Mouse (Mus musculus) embryo, embryonic 10 days (tissue): ENCODE data around the gene Tbc1d24.

ENCODE experiments used
- DNase-seq: peaks from one replicate; pipeline ENCODE4 v3.0.0-alpha.2; 2015; ENCODE audit warnings: low spot score

The Tbc1d24 gene

DNA sequence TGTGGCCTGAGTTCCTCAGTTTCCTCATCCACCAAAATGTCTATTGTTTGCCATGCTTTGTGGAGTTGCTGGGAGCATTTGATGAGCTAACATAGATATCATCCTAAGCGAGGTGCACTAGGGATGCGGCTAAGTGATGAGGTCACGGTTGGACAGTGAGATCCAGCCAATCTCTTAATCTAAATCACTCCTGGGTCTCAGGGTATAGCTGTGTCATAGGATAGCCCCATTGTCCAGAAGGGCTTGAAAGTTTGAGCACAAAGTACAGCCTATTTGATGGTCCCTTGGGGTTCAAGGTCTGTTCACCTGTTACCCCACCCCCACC is 4.5 kb upstream of the Tbc1d24 start:
- DNase-seq, result no peak

DNA sequence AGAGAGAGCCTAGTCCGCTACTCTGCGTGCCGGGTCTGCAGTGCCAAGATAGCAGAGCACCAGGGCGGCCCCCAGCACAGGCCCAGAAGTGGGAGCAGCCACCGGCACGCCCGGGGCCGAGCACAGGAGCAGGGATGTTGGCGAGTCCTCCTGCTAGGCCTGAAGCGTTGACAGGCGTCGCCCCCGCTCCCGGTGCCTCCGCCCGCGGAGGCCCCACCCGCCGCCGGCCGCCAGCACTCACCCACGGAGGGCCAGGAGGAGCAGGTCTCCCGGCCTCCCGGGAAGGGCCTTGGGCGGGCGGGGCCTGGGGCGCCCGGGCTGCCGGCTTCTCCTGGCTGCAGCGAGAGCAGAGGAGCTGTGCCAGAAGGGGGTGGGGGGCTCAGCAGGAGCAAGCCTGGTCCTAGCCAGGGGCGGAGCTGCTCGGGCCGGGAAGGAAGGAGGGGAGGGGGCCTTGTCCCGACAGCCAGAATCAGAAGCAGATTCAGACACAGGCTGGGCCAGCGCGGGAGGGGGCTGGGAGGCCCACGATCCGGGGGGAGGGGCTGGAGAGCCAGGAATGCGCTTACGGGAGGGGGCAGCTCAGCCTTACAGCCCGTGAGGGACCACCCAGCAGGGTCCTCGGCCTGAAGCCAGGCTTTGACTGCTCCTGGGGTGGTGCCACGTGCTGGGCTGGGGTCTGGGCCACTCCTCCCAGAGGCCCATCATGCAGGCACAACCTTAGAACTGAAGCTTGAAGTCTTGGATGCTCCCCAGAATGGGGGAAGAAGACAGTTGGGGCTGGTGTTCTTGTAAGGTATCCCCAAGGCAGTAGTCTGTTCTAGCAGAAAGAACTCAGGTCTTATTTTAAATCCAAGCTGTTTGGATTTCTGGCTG is 3.9 kb upstream of the Tbc1d24 start, which contains the start of gene Ntn3:
Gene Ntn3 (minus strand): TSS at position 489 of the 873 bp plus-strand sequence.
- DNase-seq, result peak; percentile 84

DNA sequence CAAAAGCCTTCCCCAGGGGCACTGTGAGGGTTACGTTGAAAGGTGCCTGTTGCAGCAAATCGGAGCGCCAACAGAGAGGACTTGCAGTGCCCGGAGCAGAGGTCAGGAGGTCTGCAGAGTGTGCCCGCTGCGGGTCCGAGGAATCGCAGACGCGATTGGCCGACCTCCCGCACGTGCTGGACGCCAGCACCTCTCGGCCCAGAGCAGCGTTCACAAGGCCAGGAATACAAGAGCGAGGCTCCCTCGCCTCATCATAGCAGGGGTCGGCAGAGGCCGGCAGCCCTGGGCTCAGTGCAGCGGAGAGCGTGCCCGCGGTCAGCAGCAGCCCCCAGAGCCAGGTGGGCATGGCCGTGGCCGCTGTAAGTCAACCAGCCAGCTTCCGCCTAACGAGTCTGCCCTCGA is 3.3 kb upstream of the Tbc1d24 start:
- DNase-seq, result peak; percentile 63

DNA sequence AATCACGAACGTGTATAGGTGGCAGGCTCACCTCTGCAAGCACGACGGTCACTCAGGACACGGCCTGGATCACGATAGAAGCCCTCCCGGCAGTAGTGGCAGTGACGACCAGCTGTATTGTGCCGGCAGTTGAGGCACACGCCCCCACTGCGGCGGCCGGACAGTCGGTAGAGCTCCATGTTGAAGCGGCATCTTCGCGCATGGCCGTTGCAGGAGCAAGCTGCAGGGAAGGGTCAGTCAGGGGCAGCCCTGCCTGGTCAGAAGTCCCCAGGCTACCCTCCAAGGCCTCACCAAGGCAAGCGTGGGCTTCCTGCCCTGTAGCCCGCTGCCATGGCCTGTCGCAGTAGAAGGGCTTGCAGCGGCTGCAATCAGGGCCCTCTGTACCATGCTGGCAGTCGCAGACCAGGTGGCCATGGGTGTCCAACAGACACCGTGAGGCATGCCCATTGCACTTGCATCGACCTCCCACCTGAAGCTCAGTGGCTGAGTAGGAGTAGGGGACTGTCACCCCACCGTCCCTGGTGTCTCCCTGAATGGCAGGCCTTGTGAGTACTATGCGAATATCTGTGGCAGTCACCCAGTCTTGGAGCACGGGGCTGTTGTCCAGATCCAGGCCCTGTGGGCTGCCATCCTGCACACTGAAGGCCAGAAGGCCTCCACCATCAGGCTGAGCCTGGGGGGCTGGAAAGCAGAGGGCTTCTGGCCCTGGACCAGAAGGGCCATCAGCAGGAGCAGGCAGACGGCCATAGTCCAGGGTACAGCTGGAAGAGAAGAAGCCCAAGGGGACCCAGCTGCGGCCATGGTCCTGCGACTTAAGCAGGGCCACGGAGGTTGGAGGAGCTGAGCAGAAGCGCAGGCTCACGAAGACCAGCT is 2.6 kb upstream of the Tbc1d24 start:
- no peak for DNase-seq

DNA sequence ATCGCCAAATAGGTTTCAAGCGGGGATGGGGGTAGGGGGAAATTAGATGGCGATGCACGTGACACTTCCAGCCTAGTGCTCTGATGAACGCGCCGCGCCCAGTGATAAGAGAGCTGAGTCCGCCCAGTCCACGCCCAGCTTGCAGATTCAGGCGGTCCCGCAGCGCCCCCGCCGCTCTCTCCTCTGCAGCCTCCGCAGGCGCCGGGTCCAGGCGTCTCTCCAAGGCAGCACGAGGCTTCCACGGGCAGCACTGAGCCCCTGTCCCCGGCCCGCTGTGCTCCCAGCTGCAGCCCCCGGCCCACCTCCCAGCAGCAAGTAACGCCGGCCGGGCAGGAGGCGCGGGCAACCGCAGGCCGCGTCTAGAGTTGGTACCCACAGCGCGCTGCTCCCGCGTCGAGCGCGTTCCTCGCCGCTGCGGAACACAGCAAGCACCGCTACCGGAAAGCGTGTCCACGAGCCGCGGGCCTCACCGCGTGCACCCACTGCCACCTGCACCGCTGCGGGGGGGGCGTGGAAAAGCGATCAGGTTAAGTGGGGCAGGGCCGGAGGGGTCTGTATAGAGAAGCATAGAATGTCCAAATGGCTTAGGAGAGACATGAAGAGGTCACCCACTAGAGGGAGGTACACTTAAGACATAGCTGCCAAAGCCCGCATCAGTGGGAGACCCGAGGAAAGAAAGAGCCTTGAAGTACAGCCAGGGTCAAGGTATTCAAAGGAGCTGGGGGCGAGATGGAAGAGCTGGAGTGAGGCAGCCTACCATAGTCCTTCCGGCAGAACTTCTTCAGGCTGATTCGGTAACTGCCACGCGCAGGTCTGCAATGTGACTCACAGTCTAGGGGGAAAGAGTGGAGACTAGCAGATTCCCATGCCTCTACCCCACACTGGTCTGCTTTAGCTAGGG is 1.3 kb upstream of the Tbc1d24 start:
- peak; percentile 80 for DNase-seq

DNA sequence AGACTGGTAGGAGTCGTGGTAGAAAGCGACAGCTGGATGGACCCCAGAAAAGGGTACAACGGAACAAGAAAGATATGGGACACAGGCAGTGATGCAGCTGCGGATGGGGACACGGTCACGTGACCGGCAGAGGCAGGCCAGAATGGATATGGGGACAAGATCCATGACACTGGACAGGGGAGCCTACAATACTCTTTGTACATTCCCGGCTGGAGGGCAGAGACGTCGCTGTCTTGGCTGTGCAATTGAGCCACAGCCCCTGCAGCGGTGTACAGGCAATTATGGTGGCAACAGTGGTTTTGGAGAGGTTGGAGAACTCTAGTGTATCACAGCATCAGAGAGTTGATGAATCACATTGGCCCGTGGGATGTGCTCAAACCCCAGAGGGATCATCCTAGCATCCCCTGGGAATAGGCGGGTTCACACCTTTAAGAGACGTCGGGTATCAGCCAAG is 573 bp upstream of the Tbc1d24 start:
- peak; percentile 62 for DNase-seq

DNA sequence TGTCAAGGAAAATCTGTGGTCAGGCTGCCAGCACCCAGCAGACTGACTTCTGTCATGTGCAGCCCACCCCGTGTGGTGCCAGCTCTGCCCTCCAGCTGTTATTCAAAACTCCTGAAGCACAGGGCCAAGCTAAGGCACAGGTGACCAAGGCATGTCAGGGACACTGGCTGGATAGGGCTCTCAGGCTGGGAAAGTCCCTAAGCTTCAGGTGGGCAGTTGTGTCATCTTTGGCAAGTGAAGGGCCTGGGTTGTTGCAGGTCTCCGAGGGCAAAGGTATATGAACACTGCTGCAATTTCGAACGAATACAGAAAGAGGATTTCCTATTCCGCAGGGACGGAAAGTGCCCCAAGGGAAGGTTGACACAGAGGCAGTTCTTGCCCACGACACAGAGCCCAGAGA is 516 bp downstream of the Tbc1d24 start:
- DNase-seq, result no peak

DNA sequence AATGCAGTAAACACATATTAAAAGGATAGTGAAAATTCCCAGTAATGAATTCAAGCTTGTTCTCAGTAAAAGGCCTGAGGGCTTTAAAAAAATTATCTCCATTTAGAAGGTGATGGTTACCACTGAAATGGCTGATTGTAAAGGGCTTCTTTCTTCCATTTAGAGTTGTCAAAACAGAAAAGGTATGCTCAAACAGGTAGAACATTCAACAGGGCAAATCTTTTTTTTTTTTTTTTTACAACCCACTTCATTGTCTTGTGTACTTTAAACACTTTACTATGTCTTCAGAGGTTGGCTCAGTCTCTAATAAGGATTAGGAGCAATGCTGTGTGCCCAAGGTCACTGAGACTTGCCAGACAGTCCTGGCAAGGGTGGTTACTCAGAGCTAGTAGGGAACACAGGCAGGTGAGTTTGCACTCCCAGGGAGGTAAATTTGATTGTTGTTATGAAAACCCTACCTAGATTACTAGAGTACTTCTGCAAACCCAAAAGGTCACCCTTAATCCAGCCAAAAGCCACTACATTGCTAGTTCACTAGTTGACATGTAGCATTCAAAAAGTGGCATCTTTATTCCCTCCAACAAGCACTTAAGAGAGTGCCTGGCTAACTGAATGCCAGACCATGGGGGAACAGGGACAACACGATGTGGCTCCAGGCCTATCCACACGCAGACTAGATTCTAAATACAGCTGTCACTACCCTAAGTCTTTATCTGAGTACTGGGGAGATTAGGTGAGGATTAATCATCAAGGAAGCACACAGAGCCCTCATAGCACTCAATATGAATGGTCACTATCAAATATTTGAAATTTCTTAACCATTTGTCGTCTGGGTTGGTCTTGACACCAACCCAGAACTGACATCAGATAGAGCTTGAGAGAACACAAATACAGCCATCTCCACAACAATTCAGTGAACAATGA is 1.5 kb downstream of the Tbc1d24 start:
- DNase-seq, result no peak

DNA sequence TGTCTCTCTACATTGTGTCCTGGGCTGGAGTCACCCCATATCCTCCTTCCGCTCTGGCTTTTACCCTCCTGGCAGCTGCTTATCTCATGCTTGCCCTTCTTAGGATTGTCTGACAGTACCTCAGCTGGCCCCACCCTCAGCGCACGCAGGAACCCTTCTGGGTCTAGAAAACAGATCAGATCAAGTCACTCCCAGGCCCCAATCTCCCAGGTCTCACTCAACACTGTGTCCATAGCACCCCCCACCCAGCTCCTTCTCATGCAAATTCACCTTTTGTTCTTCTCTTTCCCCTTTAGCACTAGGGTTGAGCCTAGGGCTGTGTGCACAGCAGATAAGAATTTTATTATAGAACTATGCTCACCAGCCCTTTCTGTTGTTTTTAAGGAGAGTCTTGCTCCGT is 2.3 kb downstream of the Tbc1d24 start:
- DNase-seq, result no peak

DNA sequence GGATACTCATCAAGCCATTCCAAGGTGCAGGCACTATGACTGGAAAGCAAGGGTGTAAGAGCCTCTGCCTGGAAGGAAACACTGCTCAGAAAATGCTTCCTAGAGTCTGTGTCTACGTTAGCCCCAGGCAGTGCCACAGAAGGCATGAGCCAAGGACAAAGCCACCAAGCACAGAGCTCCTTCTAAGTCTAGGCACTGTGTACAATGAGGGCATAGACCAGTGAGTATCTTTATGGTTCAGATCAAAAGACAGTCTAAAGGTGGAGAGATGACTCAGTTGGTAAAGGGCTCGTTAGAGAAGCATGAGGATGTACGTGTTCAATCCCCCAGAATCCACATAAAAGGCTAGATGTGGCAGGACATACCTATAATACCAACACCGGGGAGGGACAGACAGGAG is 4.3 kb downstream of the Tbc1d24 start:
- DNase-seq, result no peak

DNA sequence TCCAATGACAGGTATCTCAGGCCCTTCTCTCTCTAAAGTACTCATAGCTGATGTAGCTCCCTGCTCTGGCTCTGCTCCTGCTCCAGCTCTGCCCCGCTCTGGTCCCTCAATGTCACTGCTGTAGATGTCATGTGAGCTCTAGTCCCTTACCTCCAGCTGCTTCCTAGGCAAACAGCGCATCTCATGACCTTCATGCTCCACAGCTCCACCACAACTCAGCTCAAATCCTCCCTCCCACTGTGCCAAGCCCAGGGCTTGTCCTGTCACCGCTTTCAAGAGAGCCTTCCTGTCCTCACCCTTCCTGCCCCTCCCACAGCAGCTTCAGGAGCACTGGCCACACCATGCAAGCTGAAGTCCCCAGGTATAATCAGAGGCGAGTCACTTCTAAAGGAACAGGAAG is 5.6 kb downstream of the Tbc1d24 start:
- no peak for DNase-seq

DNA sequence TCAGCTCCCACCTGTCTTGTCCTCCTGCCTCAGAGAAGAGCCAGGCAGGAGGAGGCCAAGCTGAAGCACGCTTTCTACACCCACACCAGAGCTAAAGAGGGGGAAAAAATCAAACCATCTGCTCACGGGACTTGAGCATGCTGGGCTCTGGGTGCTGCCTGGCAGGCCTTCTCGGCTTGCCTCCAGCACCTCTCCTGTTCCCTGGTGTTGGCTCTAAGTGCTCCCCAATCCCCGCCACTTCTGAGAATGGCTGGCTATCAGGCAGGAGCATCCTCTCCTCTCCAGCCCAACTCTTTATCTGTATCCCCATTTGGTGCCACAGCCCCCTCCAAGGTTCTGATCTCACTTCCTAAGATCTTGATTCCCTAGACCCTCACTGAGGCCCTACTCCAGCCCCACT is 6.1 kb downstream of the Tbc1d24 start:
- DNase-seq, result no peak

DNA sequence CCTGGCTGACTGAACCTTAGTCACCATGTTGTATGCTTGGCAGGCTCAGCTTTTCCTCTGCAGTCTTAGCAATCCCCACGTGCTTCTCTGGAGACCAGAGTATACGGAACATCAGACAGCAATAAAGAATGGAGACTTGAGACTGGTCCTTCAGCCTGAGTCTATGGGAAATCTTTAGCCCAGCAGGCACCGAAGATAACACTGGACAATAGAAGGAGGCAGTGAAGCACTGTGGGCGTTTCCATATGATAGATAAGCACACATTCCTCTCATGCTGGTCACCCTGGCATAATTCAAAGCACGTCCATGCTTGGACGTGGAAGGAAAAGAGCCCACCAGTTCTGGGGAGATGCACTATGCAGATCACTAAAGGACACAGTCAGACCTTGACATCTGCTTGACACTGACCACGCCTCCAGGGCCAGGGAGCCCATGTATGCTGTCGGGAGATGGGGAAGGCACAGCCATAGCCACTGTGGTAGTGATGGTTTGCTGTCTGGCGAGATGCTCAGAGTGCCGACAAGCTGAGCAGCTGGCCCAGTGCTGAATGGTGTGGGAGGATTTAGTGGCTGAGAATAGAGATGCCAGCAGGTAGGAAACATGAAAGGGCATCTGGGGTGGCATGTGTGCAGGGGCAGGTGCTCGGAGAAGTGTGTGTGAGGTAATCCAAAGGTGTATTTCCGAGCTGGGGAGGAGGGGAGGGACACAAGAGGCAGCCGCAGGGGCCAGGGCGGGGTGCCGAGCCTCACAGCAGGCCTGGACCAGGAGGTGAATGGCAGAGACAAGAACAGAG is 8.1 kb downstream of the Tbc1d24 start:
- no peak for DNase-seq

DNA sequence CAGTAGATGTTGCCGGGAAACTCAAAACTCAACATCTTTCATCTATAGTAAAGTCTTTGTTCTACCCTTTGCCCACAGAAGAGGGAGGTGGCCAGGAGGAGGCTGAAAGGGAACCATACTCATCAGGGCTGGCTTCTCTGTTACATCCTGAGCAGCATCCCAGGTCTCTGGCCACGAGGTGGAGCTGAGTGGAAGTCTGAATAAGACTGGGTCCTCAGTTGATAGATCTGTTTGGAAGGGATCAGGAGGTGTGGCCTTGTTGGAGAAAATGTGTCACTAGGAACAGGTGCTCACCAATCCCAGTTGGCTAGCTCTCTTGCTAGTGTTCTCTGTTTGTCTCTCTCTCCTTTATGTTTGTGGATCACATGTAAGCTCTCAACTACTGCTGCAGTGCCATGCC is 10.0 kb downstream of the Tbc1d24 start:
- DNase-seq, result no peak

DNA sequence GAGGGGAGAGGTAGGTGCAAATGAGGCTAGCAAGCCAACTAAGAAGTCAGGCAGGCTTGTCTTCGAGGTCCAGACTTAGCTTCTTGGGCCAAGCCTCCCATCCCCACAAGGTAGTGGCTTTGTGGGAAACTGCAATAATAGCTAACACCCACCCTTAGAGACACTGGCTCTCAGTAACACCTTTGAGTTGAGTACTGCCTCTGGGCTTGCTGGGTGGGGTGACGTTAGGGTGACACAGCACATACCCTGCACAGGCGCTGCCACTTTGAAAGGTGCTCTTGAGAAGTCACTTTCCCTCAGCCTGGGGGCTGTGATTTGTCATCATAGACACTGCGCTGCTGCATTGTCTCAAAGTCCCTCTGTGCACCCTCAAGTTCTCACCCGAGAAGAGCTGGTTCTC is 11.6 kb downstream of the Tbc1d24 start:
- no peak for DNase-seq

DNA sequence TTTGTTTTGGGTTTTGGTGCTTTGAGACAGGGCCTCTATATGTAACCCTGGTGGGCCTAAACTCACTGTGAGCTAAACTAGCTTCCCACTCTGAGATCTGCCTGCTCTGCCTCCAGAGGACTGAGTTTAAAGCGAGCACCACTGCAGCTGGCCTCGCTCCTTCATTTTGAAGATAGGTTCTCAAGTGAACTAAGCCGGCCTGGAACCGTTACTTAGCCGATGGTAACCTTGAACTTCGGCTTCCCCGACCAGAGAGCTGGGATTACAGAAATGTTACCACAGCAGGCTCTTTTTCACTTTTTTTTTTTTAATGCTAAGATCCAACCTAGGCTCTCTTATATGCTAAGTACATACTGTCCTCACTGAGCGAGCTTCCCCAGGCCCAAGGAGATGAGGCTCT is 12.1 kb downstream of the Tbc1d24 start:
- no peak for DNase-seq

DNA sequence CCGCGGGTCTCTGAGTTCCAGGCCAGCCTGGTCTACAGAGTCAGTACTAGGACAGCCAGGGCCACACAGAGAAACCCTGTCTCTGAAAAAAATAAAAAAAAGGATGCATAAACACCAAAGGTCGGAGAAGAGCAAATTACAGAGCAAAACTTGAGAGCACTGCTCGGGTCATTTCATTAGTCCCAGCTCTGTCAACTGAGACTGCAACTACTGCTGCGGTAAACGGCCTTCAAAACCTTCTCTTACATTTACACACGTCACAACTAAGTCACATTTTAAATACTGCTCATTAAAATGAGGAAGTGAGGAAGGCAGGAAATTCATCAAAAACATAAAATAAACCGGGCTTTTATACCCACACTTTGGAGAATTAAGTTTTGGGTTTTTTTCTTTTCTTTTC is 12.5 kb downstream of the Tbc1d24 start:
- DNase-seq, result no peak

DNA sequence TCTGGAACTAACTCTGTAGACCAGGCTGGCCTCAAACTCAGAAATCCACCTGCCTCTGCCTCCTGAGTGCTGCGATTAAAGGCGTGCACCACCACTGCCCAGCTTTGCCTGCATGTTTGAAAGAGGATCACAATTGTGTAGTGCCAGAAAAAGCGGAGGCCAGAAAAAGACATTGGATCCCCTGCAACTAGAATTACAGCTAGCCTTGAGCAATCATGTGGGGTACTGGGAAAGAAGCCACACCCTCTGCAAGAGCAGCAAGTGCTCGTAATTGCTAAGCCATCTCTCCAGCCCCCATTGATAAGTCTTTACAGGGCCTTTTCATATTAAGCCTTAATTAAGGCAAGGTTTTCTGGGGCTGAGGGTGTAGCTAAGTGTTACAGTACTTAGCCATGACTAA is 13.9 kb downstream of the Tbc1d24 start:
- DNase-seq, result no peak

DNA sequence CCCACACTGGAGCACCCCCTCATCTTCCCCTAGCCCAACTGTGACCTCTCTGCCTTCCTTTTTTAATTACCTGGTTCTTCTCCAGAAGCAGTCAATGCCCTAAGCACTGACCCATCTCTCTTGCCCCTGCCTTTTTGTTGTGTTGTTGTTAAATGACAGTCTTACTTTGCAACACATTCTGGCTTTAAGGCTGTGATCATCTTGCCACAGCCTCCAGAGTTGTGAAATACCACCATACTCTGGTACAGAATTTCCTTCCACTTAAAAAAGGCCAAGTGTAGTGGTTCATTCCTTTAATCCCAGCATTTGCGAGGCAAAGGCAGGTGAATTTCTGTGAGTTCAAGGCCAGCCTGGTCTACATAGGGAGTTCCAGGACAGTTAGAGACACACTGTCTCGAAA is 14.4 kb downstream of the Tbc1d24 start:
- DNase-seq, result no peak

DNA sequence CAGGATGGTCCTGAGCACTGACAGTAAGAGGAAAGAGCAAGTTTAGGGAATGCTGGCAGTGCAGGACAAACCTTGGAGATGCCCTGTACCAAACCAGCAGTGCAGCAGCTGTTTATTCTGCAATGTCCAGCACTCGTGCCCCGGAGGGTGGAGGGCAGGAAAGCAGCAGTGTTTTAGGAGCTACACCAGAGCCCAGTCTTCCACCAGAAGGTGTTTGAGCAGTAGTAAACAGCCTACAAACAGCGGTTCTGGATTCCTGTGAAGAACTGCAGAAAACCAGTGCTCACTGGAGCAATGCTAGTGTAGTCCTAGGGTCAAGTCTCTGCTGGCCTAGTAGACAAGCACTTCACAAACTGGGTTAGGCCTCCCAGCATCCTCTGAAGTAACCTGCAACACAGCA is 31.1 kb downstream of the Tbc1d24 start:
- DNase-seq, result no peak
